Mouse (Mus musculus): Measurements from ENCODE around the gene Adgrg6. TPM values are rescaled to one million over a fixed set of nuclear protein-coding genes. Genes with fewer than 3 reads are reported as not detected.

Adgrg6 gene
- polyA plus RNA-seq, 1 experiment from 2014 or later = 0.50 TPM

DNA sequence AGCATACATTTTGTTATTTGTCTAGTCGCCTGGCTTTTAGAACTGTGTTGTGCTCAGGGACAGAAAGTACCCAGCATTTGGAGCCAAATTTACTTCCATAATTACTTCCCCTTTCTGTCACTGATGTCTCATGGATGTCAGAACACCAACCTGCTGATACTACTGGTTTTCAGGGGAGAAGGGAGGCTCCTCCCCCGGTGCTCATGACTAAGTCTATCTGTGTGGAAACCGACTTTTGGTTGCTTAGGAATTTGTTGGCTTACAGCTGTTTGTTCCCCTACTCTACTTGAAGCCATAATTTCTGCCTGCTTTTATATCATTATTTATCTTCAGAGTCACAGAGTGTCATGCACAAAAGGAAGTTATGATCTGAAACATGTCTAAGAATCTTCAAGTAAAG is 14.4 kb downstream of the Adgrg6 start:
- Histone ChIP-seq H3K9me3 (no peaks in the 10 kb centered on the region), H3K27me3 (no peaks in the 10 kb centered on the region), H3K4me1 (no peaks in the 10 kb centered on the region), H3K27ac (replicated peaks) (no peak overlapping the region), H3K36me3 (no peaks in the 10 kb centered on the region), H3K9ac (replicated peaks) (no peak overlapping the region), H3K4me3 (no peak overlapping the region), H3K4me2 (replicated peaks) (no peak overlapping the region)
- no peak for ATAC-seq (replicated peaks)
- 87% methylated on average over 3 of the region's 3 CpGs for WGBS

DNA sequence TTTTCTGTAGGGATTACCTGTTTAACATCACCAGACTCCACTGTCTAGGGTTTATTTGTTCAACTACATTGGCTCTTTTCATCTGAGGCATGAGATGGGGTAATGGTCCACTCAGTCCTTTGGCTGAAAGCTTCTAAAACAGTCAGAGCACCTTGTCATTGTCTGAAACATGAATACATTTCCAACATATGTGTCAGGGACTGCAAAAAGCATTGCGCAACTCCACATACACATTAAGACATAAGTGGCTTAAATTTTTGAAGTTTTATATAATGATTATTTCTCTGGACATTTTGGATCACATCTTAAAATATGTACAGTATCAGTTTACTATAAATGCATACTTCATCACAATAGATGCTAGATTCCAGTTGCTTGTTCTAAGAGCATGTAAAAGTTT is 14.8 kb downstream of the Adgrg6 start:
- H3K4me1 ChIP-seq = no peaks in the 10 kb centered on the region
- no peaks in the 10 kb centered on the region for H3K36me3 ChIP-seq
- 100% methylated on average over 1 of the region's 1 CpGs for WGBS
- no peak overlapping the region for H3K9ac ChIP-seq (replicated peaks)
- no peaks in the 10 kb centered on the region for H3K27me3 ChIP-seq
- ATAC-seq (replicated peaks) = no peak
- no peak overlapping the region for H3K27ac ChIP-seq (replicated peaks)
- no peak overlapping the region for H3K4me2 ChIP-seq (replicated peaks)
- no peak overlapping the region for H3K4me3 ChIP-seq
- H3K9me3 ChIP-seq = no peaks in the 10 kb centered on the region

DNA sequence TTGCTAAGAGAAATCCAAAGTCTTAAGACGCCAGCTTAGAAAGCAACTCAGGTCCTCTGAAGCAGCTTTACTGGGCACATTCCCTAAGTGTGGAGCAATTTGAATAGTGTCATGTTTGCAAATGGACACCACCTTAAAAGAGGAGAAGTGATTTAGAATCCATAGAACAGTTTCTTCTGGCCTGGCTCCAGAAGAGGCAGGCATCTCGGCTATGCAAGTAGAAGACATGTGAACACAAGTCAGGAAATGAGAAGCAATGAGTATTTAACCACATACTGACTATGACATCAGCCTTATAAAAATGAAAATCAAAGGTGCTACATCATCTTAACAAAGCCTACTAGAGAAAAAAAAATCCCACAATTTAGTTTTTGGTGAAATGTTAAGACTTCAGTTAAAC is 17.7 kb downstream of the Adgrg6 start:
- H3K9ac ChIP-seq (replicated peaks) = no peak overlapping the region
- whole genome bisulfite sequencing = 90% methylated on average over 2 of the region's 2 CpGs
- H3K4me1 ChIP-seq = no peaks in the 10 kb centered on the region
- no peaks in the 10 kb centered on the region for H3K9me3 ChIP-seq
- H3K27ac ChIP-seq (replicated peaks) = no peak overlapping the region
- no peak for ATAC-seq (replicated peaks)
- no peak overlapping the region for H3K4me3 ChIP-seq
- no peak overlapping the region for H3K4me2 ChIP-seq (replicated peaks)
- H3K36me3 ChIP-seq = no peaks in the 10 kb centered on the region
- no peaks in the 10 kb centered on the region for H3K27me3 ChIP-seq

DNA sequence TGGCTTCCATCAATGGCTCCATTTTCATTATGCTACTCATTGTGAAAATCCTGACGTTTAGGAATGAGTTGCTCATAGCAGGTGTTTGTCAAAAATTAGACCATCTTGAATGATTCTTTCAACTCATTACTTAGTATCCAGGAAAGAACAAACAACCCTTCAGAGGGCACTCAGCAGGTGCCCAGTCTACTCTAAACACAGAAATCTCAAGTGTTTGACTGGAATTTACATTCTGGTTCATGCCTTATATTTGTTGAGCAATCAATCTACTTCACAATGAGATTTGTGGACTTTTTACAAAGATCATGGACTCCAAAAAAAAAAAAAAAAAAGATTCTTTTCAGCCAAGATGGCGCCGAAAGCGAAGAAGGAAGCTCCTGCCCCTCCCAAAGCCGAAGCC is 22.7 kb downstream of the Adgrg6 start:
- Histone ChIP-seq H3K27me3 (no peaks in the 10 kb centered on the region), H3K4me2 (replicated peaks) (no peak overlapping the region), H3K36me3 (no peaks in the 10 kb centered on the region), H3K27ac (replicated peaks) (no peak overlapping the region), H3K9ac (replicated peaks) (no peak overlapping the region), H3K4me1 (no peaks in the 10 kb centered on the region), H3K4me3 (no peak overlapping the region), H3K9me3 (no peaks in the 10 kb centered on the region)
- 76% methylated on average over 5 of the region's 5 CpGs for WGBS
- no peak for ATAC-seq (replicated peaks)

DNA sequence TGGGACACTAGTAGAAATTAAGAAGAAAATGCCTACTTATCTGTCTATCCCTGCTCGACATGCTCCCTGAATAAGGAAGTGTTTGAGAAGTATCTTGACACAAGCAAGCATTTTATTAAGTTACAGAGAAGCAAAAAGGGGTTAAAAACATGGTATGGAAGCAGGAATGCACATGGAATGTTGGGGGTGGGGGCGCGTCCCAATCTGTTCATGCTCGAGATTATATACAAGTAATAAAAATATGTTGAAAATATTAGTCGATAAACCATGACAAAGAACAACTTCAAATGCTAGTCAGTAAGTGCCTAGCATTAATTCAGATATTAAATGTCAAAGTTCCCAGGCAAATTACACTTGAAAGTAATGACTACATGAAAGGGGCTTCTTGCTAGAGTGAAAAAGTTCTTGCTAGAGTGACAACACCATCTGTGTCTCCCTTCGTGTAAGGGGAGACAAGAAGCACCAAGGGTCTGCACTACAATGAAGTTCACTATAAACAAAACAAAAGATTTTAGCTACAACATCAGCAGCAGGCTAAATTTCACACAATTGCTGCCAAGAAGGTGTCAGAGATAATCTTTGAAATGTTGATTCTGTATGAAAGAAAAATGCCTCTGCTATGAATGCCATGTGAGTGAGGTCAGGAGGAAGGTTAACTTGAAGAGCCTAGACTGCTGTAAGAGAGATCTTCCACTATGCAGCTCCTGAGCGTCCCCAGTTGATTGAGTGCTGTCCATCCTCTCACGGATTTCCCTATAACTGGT is 24.4 kb downstream of the Adgrg6 start:
- no peaks in the 10 kb centered on the region for H3K36me3 ChIP-seq
- no peak overlapping the region for H3K27ac ChIP-seq (replicated peaks)
- H3K4me2 ChIP-seq (replicated peaks) = no peak overlapping the region
- no peaks in the 10 kb centered on the region for H3K9me3 ChIP-seq
- no peak overlapping the region for H3K9ac ChIP-seq (replicated peaks)
- no peak for ATAC-seq (replicated peaks)
- H3K4me3 ChIP-seq = no peak overlapping the region
- H3K27me3 ChIP-seq = no peaks in the 10 kb centered on the region
- no peaks in the 10 kb centered on the region for H3K4me1 ChIP-seq
- WGBS = 77% methylated on average over 8 of the region's 8 CpGs

DNA sequence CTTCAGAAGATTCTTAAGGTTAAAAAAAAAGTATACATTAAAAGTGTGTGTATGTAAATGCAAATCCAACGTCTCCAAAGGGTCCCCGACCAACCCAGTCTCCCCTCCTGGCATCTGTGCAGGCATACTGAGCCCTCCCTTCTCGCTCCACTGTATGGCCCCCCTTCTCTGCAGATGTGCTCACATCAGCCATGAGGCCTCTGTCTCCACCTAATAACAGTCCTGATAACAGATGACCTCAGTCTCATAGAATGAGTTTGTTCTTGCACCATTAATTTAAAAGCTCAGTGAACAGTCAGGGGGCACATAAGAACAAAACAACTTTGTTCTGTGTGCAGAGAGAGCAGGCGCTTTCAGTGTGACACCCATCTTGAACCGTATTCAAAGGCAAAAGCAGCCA is 27.6 kb downstream of the Adgrg6 start:
- no peak overlapping the region for H3K27ac ChIP-seq (replicated peaks)
- no peaks in the 10 kb centered on the region for H3K36me3 ChIP-seq
- WGBS = 35% methylated on average over 5 of the region's 5 CpGs
- H3K4me1 ChIP-seq = no peaks in the 10 kb centered on the region
- no peak for ATAC-seq (replicated peaks)
- no peak overlapping the region for H3K4me3 ChIP-seq
- H3K27me3 ChIP-seq = no peaks in the 10 kb centered on the region
- H3K9ac ChIP-seq (replicated peaks) = no peak overlapping the region
- H3K4me2 ChIP-seq (replicated peaks) = no peak overlapping the region
- no peaks in the 10 kb centered on the region for H3K9me3 ChIP-seq

DNA sequence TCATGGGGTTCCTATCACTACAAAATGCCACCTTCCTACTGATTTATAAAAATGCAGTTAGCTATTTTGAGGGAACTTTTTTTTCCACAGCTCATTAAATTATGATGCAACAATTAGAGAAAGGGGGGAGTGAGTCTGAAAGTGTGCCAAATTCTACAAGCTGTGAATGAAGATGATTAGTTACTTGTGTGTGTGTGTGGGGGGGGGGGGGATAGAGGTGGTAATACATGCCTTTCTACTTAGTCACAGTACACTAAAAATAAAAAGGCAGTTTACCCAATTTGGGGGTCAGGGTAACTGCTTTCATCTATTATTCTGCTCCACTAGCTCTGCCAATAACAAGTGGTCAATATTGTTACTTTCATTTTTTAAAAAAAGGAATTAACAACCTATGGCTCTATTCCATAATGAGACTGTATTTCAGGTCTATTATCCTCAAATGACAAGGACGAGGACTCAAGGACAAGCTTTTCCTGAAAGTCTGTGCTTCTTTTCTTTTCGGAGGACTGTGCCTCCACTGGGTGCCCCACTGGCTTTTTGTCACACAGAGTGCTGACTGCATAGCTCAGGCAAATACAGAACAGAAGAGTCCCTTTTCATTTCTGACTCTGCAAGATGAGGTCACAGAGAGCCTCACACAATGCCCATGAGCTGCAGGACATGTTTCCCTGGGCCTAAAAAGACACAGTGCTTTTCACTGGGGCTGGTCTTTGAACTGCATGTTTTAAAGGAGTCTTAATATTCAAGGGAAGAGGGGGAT is 33.4 kb downstream of the Adgrg6 start:
- Histone ChIP-seq H3K9me3 (no peaks in the 10 kb centered on the region), H3K27me3 (no peaks in the 10 kb centered on the region), H3K9ac (replicated peaks) (no peak overlapping the region), H3K4me1 (peaks cover 9% of the 10 kb centered on the region), H3K27ac (replicated peaks) (no peak overlapping the region), H3K36me3 (no peaks in the 10 kb centered on the region), H3K4me2 (replicated peaks) (no peak overlapping the region), H3K4me3 (no peak overlapping the region)
- 1% methylated on average over 2 of the region's 2 CpGs for WGBS
- ATAC-seq (replicated peaks) = peak; percentile 80

DNA sequence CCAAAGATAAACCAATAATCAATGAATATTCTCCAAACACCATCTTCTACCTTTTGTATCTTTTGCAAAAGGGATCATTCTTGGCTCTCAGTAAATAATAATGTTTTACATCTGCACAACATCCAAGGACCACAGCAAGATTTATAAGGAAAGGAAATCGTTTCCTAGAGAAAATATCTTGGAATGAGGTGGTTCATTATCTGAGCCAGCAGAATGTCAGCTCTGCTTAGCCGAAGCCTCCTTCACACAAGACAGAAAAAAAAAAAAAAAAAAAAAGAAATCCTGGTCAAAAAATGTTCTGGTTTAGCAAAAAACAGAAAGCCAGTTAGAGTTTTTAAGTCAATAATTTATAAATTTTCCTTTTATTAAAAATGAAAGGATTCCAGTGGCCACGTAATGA is 34.3 kb downstream of the Adgrg6 start:
- H3K4me2 ChIP-seq (replicated peaks) = no peak overlapping the region
- H3K4me1 ChIP-seq = peaks cover 9% of the 10 kb centered on the region
- WGBS = 49% methylated on average over 3 of the region's 3 CpGs
- no peak overlapping the region for H3K9ac ChIP-seq (replicated peaks)
- no peaks in the 10 kb centered on the region for H3K36me3 ChIP-seq
- no peaks in the 10 kb centered on the region for H3K27me3 ChIP-seq
- no peak overlapping the region for H3K4me3 ChIP-seq
- no peaks in the 10 kb centered on the region for H3K9me3 ChIP-seq
- no peak overlapping the region for H3K27ac ChIP-seq (replicated peaks)
- no peak for ATAC-seq (replicated peaks)

DNA sequence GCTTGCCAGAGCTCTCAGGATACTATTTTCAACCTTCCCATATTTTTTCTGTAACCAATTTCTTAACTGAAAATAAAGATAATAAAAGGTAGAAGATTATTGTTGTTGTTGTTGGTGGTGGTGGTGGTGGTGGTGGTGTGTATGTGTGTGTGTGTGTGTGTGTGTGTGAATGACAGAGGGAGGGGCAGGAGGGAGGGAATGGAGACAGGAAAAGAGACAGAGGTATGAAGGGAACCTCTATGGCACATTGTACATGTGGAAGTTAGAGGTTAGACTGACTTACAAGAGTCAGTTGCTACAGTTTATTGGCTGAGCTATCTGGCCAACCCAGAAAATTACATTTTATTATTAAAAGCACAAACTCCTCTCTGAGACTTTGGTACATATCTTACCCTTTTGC is 49.8 kb downstream of the Adgrg6 start:
- H3K9me3 ChIP-seq = no peaks in the 10 kb centered on the region
- no peaks in the 10 kb centered on the region for H3K27me3 ChIP-seq
- H3K4me2 ChIP-seq (replicated peaks) = no peak overlapping the region
- ATAC-seq (replicated peaks) = no peak
- no peaks in the 10 kb centered on the region for H3K4me1 ChIP-seq
- no peak overlapping the region for H3K27ac ChIP-seq (replicated peaks)
- H3K4me3 ChIP-seq = no peak overlapping the region
- no peak overlapping the region for H3K9ac ChIP-seq (replicated peaks)
- H3K36me3 ChIP-seq = no peaks in the 10 kb centered on the region

DNA sequence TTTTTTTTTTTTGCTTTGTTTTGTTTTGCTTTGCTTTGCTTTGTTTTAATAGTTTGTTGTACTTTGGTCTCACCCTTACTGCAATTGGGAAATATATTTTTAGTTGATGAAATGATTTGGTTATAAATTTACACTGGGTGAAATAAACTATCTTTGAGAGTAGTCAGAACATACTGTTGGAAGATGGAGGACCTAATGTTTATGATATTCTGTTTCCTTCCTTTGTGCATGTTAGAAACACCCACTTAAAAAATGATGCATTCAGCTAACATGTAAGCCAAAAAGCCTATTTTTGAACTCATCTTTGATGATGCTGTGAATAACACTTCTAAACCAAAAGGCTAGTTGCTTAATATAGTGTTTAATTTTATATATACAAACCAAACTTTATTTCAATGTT is 50.3 kb downstream of the Adgrg6 start:
- no peaks in the 10 kb centered on the region for H3K9me3 ChIP-seq
- H3K4me3 ChIP-seq = no peak overlapping the region
- no peak overlapping the region for H3K27ac ChIP-seq (replicated peaks)
- H3K27me3 ChIP-seq = no peaks in the 10 kb centered on the region
- H3K4me1 ChIP-seq = no peaks in the 10 kb centered on the region
- H3K4me2 ChIP-seq (replicated peaks) = no peak overlapping the region
- no peak overlapping the region for H3K9ac ChIP-seq (replicated peaks)
- H3K36me3 ChIP-seq = no peaks in the 10 kb centered on the region
- no peak for ATAC-seq (replicated peaks)

DNA sequence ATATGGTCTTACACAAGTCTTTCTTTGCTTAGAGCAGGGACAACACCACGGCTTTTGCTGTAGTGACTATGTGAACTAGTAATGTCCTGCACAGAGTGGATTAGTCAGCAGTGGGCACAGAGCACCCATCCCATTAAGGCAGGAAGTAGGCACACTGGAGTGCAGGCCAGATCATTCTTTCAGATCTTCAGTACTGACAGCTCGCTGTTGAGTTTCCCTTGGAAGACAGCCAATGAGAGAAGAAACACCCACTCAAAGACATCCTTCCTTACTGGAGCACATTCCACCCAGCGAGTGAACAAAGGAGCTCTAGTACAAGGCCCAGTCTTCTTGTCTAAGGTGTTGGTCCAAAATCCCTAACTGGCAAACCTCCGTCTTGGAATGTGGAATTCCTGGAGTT is 53.6 kb downstream of the Adgrg6 start:
- no peak overlapping the region for H3K27ac ChIP-seq (replicated peaks)
- no peaks in the 10 kb centered on the region for H3K4me1 ChIP-seq
- no peak overlapping the region for H3K4me3 ChIP-seq
- no peaks in the 10 kb centered on the region for H3K9me3 ChIP-seq
- no peak overlapping the region for H3K4me2 ChIP-seq (replicated peaks)
- WGBS = 79% methylated on average over 4 of the region's 4 CpGs
- no peak overlapping the region for H3K9ac ChIP-seq (replicated peaks)
- no peaks in the 10 kb centered on the region for H3K27me3 ChIP-seq
- ATAC-seq (replicated peaks) = no peak
- H3K36me3 ChIP-seq = no peaks in the 10 kb centered on the region

DNA sequence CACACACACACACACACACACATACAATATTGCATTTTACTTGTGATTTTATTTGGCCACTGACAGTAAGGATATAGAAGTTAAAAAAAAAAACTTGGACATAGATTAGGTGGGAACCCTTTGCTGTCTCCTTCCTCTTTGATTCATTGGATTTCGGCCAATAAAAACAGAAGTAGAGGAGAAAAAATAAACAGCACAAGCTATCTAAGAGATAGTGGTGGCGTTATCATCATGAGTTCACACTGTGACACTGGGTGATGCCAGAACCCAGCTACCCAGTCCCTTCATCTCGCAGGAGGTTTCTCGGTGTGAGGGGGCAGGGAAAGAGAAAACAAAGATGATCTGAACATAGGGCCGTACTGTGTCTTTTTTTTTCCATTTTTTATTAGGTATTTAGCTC is 62.2 kb downstream of the Adgrg6 start:
- no peaks in the 10 kb centered on the region for H3K9me3 ChIP-seq
- ATAC-seq (replicated peaks) = no peak
- 85% methylated on average over 5 of the region's 5 CpGs for WGBS

DNA sequence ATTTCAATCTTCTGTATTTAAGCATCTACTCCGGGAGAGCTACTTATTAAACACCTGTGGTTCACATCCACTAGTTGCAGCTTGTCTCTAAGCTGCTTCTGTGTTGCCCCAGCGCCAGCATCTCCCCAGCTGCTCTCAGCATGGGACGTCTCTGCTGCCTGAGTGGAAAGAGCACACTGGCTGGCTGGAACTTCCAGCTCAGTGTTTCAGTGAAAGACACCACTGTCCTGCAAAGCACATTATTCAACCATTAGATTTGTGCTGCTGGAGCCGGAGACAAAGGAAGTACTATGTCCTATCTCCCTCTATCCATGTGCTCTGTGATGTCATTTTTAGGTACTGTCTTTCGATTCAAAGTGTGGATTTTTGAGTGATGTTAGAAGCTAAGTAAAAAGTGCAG is 63.0 kb downstream of the Adgrg6 start:
- Histone ChIP-seq H3K9me3 (no peaks in the 10 kb centered on the region), H3K4me1 (no peaks in the 10 kb centered on the region), H3K27ac (replicated peaks) (no peak overlapping the region), H3K9ac (replicated peaks) (no peak overlapping the region), H3K4me2 (replicated peaks) (no peak overlapping the region), H3K27me3 (no peaks in the 10 kb centered on the region), H3K4me3 (no peak overlapping the region), H3K36me3 (no peaks in the 10 kb centered on the region)
- 37% methylated on average over 5 of the region's 5 CpGs for WGBS
- ATAC-seq (replicated peaks) = no peak

More for the DNA sequence above, 62.2 kb downstream of the Adgrg6 start:
- Histone ChIP-seq H3K9ac (replicated peaks) (no peak overlapping the region), H3K4me2 (replicated peaks) (no peak overlapping the region), H3K4me3 (no peak overlapping the region), H3K4me1 (no peaks in the 10 kb centered on the region), H3K27me3 (no peaks in the 10 kb centered on the region), H3K27ac (replicated peaks) (no peak overlapping the region), H3K36me3 (no peaks in the 10 kb centered on the region)
